Mouse (Mus musculus): ENCODE results near the gene Abcc3.

The Abcc3 gene

GRCm38 (mm10) chr11:94326961-94327411 is 65.8 kb downstream of the Abcc3 start:
- DNase-seq (ENCODE audit: low spot score in 2 of 2), result no peak

- DNase-seq (ENCODE audit: low spot score in 2 of 2), result no peak
These were observed 68.2 kb downstream of the Abcc3 start for GRCm38 (mm10) chr11:94324618-94325017.

- no peak for DNase-seq (ENCODE audit: low spot score in 2 of 2)
These were observed 69.4 kb downstream of the Abcc3 start for GRCm38 (mm10) chr11:94323271-94323925.

GRCm38 (mm10) chr11:94322636-94323035 is 70.2 kb downstream of the Abcc3 start:
- DNase-seq (ENCODE audit: low spot score in 2 of 2), result no peak

DNA sequence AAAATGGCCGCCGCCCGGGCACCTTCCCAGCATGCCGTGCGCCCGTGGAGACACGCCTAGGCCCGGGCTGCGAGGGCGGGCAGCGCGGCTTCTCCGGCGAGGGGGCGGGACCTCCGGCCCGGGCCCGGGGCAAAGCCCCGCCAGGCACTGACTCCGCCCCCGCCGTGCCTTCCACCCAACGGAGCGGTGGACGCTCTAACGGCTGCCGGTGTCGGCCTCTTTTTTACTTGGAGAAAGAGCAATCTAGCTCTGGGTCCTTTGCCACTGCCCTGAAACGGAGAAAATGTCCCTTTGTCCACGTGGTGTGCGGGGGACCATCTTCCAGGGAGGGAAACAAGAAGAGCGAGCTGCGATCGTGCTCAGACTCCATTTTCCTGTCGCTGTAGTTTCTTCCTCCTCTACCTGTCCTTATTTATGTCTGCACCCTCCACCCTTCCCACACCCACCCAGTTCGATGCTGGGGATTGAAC is 70.8 kb downstream of the Abcc3 start, which contains the start of gene Luc7l3:
Luc7l3 (minus strand) TSS at position 58 of the 470 bp plus-strand sequence.
- DNase-seq (ENCODE audit: low spot score in 2 of 2), result peak; percentile 93 to 95

GRCm38 (mm10) chr11:94320969-94321930 is 71.5 kb downstream of the Abcc3 start:
- peak in 1 of 2 experiments; percentile 15 for DNase-seq (ENCODE audit: low spot score in 2 of 2)

- DNase-seq (ENCODE audit: low spot score in 2 of 2), result no peak
These were observed 74.7 kb downstream of the Abcc3 start for GRCm38 (mm10) chr11:94318056-94318455.

DNA sequence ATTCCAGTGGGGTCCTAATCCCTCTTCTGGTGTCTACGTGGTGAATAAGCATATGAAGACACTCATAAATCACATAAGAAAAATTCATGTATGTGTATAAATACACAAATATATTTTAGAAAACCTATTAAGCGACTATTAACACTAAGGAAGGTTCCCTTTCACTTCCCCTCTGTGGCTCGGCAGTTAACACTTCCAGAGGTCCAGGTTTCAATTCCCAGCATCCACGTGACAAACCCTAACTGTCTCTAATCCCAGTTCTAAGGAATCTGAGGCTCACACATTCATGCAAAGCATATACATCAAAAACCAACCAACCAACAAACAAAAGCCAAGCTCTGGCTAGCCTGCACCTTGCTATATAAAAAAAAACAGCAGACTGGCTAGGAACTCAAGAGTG is 75.3 kb downstream of the Abcc3 start:
- no peak for DNase-seq (ENCODE audit: low spot score in 2 of 2)

GRCm38 (mm10) chr11:94317014-94317413 is 75.8 kb downstream of the Abcc3 start:
- no peak for DNase-seq (ENCODE audit: low spot score in 2 of 2)

DNA sequence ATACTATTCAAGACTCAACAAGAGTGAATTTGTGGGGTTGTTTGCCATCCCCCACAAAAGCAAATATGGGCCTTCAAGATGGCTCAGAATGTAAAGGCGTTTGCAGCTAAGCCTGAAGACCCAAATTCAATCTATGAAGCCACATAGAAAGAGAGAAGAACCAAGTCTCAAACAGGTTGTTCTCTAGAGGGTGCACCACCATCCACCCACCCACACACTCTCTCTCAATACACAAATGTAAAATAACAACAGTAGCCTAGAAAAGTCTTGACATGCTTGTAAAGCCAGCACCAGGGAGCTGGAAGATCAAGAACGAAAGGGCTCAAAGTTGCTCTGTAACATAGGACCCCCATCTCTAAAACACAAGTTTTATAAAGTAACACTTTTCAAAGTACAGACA is 76.3 kb downstream of the Abcc3 start:
- no peak for DNase-seq (ENCODE audit: low spot score in 2 of 2)

- no peak for DNase-seq (ENCODE audit: low spot score in 2 of 2)
These were observed 77.5 kb downstream of the Abcc3 start for GRCm38 (mm10) chr11:94315308-94315707.

GRCm38 (mm10) chr11:94314098-94314652 is 78.6 kb downstream of the Abcc3 start:
- no peak for DNase-seq (ENCODE audit: low spot score in 2 of 2)

DNA sequence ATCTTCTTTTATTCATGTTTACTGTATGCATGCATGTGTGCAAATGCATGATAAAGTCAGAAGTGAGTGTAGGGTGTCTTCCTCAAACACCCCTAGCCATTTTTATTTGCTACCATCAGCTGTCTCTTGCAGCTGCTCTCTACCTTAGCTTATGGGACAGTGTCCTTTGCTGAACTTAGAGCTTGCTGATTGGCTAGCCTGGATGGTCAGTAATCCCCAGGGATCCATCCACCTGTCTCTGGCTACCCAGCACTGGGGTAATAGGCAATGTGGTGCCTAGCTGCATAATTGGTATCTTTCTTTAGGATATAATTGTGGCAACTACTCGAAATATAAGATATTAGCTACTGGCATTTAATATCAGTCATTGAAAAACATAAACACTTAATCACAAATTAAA is 80.1 kb downstream of the Abcc3 start:
- no peak for DNase-seq (ENCODE audit: low spot score in 2 of 2)

GRCm38 (mm10) chr11:94294996-94295845 is 97.6 kb downstream of the Abcc3 start:
- DNase-seq (ENCODE audit: low spot score in 2 of 2), result no peak

All from spleen, postnatal 36 days (tissue).